In genomic region chr12:79506421-79506820, GRCm38 (mm10) we compare ENCODE assay signal across 10 mouse cellular contexts.
DNase-seq lines count a peak whose midpoint lies in the region; ATAC-seq lines count a peak whose summit lies in the region.
"Had no signal": no experiment of that assay in that cellular context is flagged by ENCODE, and none has a peak within 500 bp of the region (broad histone marks: within the 10 kb centered on the region; RNA-seq: fewer than 3 reads in every experiment).

No protein-coding gene starts in this region.

- no peaks in the 10 kb centered on the region for H3K9me3 ChIP-seq in hindbrain, embryonic 10.5 days
- H3K9me3 ChIP-seq in hindbrain, embryonic 12.5 days (replicated peaks), result no peaks in the 10 kb centered on the region
- H3K9me3 ChIP-seq: G1E had no signal

- no peaks in the 10 kb centered on the region for H3K36me3 ChIP-seq in hindbrain, embryonic 10.5 days
- no peaks in the 10 kb centered on the region for H3K36me3 ChIP-seq in hindbrain, embryonic 12.5 days

- H3K4me2 ChIP-seq in hindbrain, embryonic 12.5 days (replicated peaks), result no peak overlapping the region

- H3K27ac ChIP-seq in hindbrain, embryonic 10.5 days, result peak overlapping the region; percentile 40; the same call in 1 of the 2 replicates
- no peak overlapping the region for H3K27ac ChIP-seq in hindbrain, embryonic 12.5 days
- H3K27ac ChIP-seq: liver, embryonic 14.5 days had no signal

- WGBS in hindbrain, embryonic 10.5 days, result 80% methylated on average over 4 of the region's 4 CpGs
- WGBS in hindbrain, embryonic 12.5 days, result 64% methylated on average over 4 of the region's 4 CpGs

- H3K27me3 ChIP-seq in hindbrain, embryonic 10.5 days (ENCODE audit: insufficient read depth, poor library complexity, severe bottlenecking), result no peaks in the 10 kb centered on the region
- no peaks in the 10 kb centered on the region for H3K27me3 ChIP-seq in hindbrain, embryonic 12.5 days

- ATAC-seq in hindbrain, embryonic 12.5 days (ENCODE audit: low FRiP score), result no peak

- no peak for DNase-seq in hindbrain, embryonic 10.5 days (ENCODE audit: low spot score)
- DNase-seq in retina, postnatal 1 day, result peak; percentile 34
- DNase-seq in retina, embryonic 14.5 days (ENCODE audit: low spot score), result no peak
- peak; percentile 53 to 70 for DNase-seq in kidney, postnatal 25 days
- no peak for DNase-seq in urinary bladder, postnatal 25 days (ENCODE audit: low spot score)
- no peak for DNase-seq in right cerebral cortex, adult 18-20 months
- DNase-seq in layer of hippocampus, postnatal 25 days (ENCODE audit: extremely low spot score in 1 of 2, low spot score in 1 of 2), result no peak

- no peak overlapping the region for H3K9ac ChIP-seq in hindbrain, embryonic 12.5 days
- H3K9ac ChIP-seq: liver, embryonic 14.5 days had no signal

- H3K4me1 ChIP-seq in hindbrain, embryonic 10.5 days (replicated peaks), result peaks cover 44% of the 10 kb centered on the region
- H3K4me1 ChIP-seq in hindbrain, embryonic 12.5 days, result peaks cover 16% of the 10 kb centered on the region

- H3K4me3 ChIP-seq in hindbrain, embryonic 10.5 days, result no peak overlapping the region
- H3K4me3 ChIP-seq in hindbrain, embryonic 12.5 days, result no peak overlapping the region

Comparison
In these comparisons a context has a peak if more than half of its experiments do, and no peak if none do; other contexts are left out.
1. DNase-seq: peak in retina, postnatal 1 day (single experiment) and kidney, postnatal 25 days (2 of 2); none in hindbrain, embryonic 10.5 days (single experiment), retina, embryonic 14.5 days (single experiment), urinary bladder, postnatal 25 days (single experiment), right cerebral cortex, adult 18-20 months (single experiment) and layer of hippocampus, postnatal 25 days (0 of 2).